Mouse (Mus musculus) layer of hippocampus, adult 8-10 months (tissue): ENCODE results near the gene Actr3. TPM values are rescaled to one million over a fixed set of nuclear protein-coding genes. Genes with fewer than 3 reads are reported as not detected.

Source experiments
- DNase-seq, 2 experiments: peaks; one replicate each; pipeline ENCODE4 v3.0.0; 2022; ENCODE audit warnings: low spot score in 2 of 2
- total RNA-seq, 4 experiments: library from RNA; stranded (reverse); gene quantifications; 2 replicates each; pipeline ENCODE4 v1.2.4; 2022

Actr3 gene
- total RNA-seq, 4 experiments from 2014 or later, result 326 to 354 (median 335) TPM

DNA sequence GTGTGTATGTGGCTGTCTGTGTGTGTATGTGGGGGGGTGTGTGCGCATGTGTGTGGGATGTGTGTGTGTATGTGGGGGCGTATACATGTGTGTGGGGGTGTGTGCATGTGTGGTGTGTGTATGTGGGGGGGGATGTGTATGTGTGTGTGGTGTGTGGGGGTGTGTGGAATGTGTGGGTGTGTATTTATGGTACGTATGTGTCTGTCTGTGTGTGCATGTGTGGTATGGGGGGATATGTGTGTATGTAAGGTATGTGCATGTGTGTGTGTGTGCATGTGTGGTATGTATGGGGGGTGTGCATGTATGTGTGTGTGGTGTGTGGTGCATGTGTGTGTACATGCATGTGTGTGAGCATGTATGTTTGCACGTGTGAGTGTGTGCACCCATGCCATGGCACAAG, 70.0 kb downstream of the Actr3 start:
- no peak for DNase-seq

DNA sequence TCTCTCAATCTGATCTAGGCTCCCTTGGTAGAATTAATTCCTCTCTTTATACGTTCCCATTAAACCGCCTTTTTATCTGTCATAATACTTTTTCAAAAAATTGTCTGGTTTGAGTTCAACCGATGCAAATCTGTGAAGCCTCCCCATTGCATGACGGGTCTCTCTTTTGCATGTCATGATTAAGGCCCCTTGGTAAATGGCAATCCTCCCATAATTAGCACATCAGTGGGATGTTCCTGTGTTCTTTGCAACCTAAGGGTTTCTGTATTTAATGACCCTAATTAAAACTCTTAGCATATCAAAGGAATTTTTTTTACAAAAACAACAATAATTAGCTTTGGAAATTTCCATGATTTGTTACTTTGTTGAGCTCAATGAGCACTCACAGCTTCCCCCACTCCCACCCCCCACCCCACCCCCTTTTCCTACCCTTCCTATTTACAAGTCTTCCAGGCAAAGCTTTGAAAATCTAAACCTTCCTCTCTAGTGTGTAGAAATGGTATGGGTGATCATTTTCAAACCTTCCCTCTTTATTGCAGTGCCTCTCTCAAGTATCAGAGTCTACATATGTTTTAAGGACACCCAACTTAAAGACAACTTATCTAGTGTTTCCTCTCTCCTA, 84.0 kb downstream of the Actr3 start:
- DNase-seq, result no peak

DNA sequence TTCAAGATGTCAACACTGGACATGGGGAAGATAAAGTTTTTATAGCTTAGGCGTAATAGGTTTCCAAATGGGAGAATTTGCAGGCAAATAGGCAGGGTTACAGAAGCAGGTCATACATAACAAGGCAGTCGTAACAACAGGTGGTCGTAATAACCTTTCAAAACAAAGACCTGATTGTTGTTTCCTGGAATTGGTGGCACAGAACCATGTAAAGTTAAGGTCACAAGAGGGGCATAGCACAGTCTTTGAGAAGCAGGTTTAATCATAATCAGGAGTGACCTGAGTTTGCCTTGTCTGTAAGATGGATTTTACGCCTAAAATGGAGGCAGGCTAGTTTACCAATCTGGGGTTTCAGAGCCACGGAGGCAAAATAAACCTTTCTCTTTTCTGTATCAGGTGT, 84.7 kb downstream of the Actr3 start:
- DNase-seq, result no peak

DNA sequence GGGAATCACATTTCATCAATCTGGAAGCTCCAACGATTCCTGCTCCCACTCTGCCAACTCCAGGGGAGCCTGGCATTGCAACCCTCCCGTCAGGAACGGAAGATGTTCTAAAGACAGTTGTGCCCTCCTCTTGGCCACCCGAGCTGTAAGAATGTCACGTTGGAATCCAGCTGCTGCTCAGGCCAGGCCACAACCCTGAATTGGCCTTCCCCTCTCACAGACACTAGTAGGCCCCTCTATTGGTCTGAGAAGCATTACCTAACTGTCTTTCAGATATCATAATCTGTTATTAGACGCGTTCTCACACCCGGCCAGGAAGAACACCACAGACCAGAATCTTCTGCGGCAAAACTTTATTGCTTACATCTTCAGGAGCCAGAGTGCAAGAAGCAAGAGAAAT, 89.7 kb downstream of the Actr3 start:
- no peak for DNase-seq

DNA sequence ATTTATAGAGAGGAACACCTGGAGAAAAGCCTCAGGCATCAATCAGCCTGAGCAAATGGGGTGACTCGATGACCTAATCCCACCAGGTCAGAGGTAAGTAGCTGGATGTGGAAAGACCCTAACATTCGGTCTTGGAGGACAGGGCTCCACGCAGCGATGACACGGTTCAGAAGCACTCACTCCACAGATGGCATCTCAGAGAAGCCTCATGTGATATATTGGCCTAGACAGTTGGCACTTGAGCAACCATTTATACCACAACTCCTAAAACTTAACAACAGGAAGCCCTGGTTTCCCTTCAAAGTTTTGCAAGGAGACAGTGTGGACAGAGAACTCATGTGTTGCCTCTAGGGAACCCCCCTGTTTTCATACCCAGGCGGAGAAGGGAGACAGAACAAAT, 90.1 kb downstream of the Actr3 start:
- DNase-seq, result no peak

DNA sequence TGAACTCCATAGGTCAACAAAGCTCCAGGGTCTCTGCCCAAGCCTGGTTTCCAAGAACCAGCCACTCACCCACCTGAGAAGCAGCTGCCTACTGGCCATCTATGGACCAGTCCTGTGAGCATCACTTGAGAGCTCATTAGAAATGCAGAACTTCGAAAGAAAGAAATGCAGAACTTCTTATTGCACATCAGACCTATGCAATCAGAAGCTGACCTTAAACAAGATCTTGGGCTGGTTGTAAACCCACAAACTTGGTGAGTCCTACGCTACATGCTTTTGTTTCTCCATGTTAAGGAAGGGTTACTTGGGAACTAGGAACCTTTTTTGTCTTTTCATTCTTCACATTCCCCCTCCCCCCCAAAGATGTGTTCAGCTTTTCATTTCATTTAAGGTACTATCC, 92.4 kb downstream of the Actr3 start:
- DNase-seq, result no peak

Other genes with a start within 250 kb of the Actr3 start
- 10 to 100 TPM; 24.2 to 30.2 (median 28.3) TPM for gene Slc35f5, start 124.9 kb upstream of the Actr3 start, total RNA-seq
- under 1 TPM in 3 of 4 experiments, not detected in 1; 0.16 to 0.36 (median 0.19) TPM for gene Gpr39, start 241.3 kb upstream of the Actr3 start, total RNA-seq